Mouse (Mus musculus) cerebellum, postnatal 10 days (tissue): Measurements from ENCODE around the gene Asap2.

Experiments
- DNase-seq, 2 experiments: peaks; one replicate each; pipeline ENCODE4 v3.0.0; 2021; ENCODE audit warnings: mixed read lengths in 2 of 2

The Asap2 gene

GRCm38 (mm10) chr12:21214551-21215165, 224.4 kb downstream of the Asap2 start:
- DNase-seq = no peak

- no peak for DNase-seq
These were observed 227.7 kb downstream of the Asap2 start for GRCm38 (mm10) chr12:21217776-21218444.

- no peak for DNase-seq
These were observed 230.3 kb downstream of the Asap2 start for GRCm38 (mm10) chr12:21220596-21220995.

- no peak for DNase-seq
These were observed 233.7 kb downstream of the Asap2 start for GRCm38 (mm10) chr12:21223923-21224322.

GRCm38 (mm10) chr12:21225358-21225757, 235.1 kb downstream of the Asap2 start:
- DNase-seq = peak in 1 of 2 experiments; percentile 14

- DNase-seq = no peak
These were observed 236.1 kb downstream of the Asap2 start for GRCm38 (mm10) chr12:21226316-21226715.

- DNase-seq = peak; percentile 58 to 63
These were observed 237.1 kb downstream of the Asap2 start for GRCm38 (mm10) chr12:21227076-21227980.

- DNase-seq = no peak
These were observed 238.4 kb downstream of the Asap2 start for GRCm38 (mm10) chr12:21228650-21229049.

GRCm38 (mm10) chr12:21229076-21229918, 239.0 kb downstream of the Asap2 start:
- no peak for DNase-seq

- no peak for DNase-seq
These were observed 243.5 kb downstream of the Asap2 start for GRCm38 (mm10) chr12:21233727-21234126.

- no peak for DNase-seq
These were observed 244.3 kb downstream of the Asap2 start for GRCm38 (mm10) chr12:21234560-21234959.

GRCm38 (mm10) chr12:21241965-21242364, 251.7 kb downstream of the Asap2 start:
- DNase-seq = peak in 1 of 2 experiments; percentile 26

- no peak for DNase-seq
These were observed 254.2 kb downstream of the Asap2 start for GRCm38 (mm10) chr12:21244375-21244960.

GRCm38 (mm10) chr12:21247711-21248392, 257.6 kb downstream of the Asap2 start:
- DNase-seq = no peak

- peak in 1 of 2 experiments; percentile 25 for DNase-seq
These were observed 270.4 kb downstream of the Asap2 start for GRCm38 (mm10) chr12:21260494-21261256.

GRCm38 (mm10) chr12:21261521-21261920, 271.3 kb downstream of the Asap2 start:
- no peak for DNase-seq

GRCm38 (mm10) chr12:21263256-21263655, 273.0 kb downstream of the Asap2 start:
- no peak for DNase-seq

- no peak for DNase-seq
These were observed 274.0 kb downstream of the Asap2 start for GRCm38 (mm10) chr12:21264241-21264640.

- DNase-seq = no peak
These were observed 274.7 kb downstream of the Asap2 start for GRCm38 (mm10) chr12:21264970-21265369.

- DNase-seq = no peak
These were observed 275.2 kb downstream of the Asap2 start for GRCm38 (mm10) chr12:21265501-21265900.
